Mouse (Mus musculus) thymus, adult 2 months (tissue): ENCODE measurements at regions not wholly inside any gene's neighbourhood (a gene's known extent, or its start where the extent isn't known, plus 50 kb on each side); places are given as distances from the start of the nearest gene placed in this dataset.

Source experiments
- CTCF ChIP-seq: fragments of 200-500 bp; IDR thresholded peaks from 2 replicates; pipeline ENCODE4 v1.5.1; 2012; ENCODE audit warnings: mild to moderate bottlenecking, control low read depth, low read length, moderate library complexity, borderline replicate concordance; ENCODE audit not compliant: control insufficient read depth, poor library complexity, insufficient read depth; ENCODE audit errors: extremely low read depth
- POLR2A ChIP-seq: fragments of 200-500 bp; IDR thresholded peaks from 2 replicates; pipeline ENCODE4 v1.6.1; 2012; ENCODE audit warnings: mild to moderate bottlenecking, low read length, control low read depth, moderate library complexity; ENCODE audit not compliant: control insufficient read depth, poor library complexity, insufficient read depth; ENCODE audit errors: extremely low read depth

DNA sequence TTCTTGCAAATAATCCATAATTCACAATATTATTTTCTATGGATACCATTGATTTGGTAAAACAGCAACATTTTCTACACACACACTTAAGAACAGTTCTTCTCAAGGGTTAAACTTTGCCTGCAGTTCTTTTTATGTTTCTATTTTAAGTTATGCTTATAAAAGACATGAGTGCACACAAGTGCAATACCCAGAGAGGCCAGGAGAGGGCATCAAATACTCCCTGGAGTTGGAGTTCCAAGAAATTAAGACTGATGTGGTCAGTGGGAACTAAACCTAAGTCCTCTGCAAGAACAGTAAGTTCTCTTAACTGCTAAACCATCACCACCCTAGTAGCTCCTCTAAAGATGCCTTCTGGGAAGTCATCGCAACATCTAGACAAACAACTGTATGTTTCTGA lies 570.5 kb upstream of the Tmem132c start:
- no peak for TF ChIP-seq CTCF
- TF ChIP-seq POLR2A: no peak
